ENCODE assay signal across 12 mouse cellular contexts in the genomic region with DNA sequence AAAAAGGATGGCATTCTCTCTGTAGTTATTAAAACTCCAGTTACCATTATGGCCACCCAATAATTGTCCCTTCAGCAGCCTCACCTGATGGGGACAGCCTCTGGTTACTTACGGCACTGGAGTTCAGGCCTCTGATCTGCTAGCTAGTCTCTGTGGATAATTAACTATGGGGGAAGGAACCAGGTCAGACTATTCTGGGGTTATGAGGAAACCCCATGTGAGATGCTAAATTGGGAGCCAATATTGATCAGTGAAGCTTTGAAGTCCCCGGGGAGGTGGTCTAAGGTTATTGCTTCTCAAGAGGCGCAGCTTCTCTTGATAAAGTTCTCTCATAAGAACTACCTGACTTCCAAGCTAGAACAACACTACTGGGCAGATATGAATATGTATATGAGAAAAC. TPM values are rescaled to one million over a fixed set of nuclear protein-coding genes. Genes with fewer than 3 reads are reported as not detected.
DNase-seq lines count a peak whose midpoint lies in the region; ATAC-seq lines count a peak whose summit lies in the region.
"Had no signal": no experiment of that assay in that cellular context is flagged by ENCODE, and none has a peak within 500 bp of the region (broad histone marks: within the 10 kb centered on the region; RNA-seq: fewer than 3 reads in every experiment).

No protein-coding gene starts in this region.

- no peaks in the 10 kb centered on the region for H3K36me3 ChIP-seq in heart, embryonic 11.5 days (ENCODE audit: control insufficient read depth, insufficient read depth, low read length)
- H3K36me3 ChIP-seq in kidney, embryonic 15.5 days: peaks cover 11% of the 10 kb centered on the region
- H3K36me3 ChIP-seq in liver, embryonic 13.5 days: peaks cover 10% of the 10 kb centered on the region

- ATAC-seq in heart, embryonic 11.5 days (replicated peaks; ENCODE audit: insufficient number of reproducible peaks, low FRiP score, low TSS enrichment): no peak
- no peak for ATAC-seq in kidney, embryonic 15.5 days (replicated peaks; ENCODE audit: low FRiP score)
- no peak for ATAC-seq in liver, embryonic 13.5 days (ENCODE audit: low read depth)

- H3K4me3 ChIP-seq in heart, embryonic 11.5 days (ENCODE audit: low read depth, low read length): no peak overlapping the region
- H3K4me3 ChIP-seq in kidney, embryonic 15.5 days (replicated peaks): 0 out of 2 replicates have a peak overlapping the region, but pooled peaks have one; percentile 72
- H3K4me3 ChIP-seq in brown adipose tissue, adult 24 weeks (ENCODE audit: insufficient read depth, low read depth, low read length): no peak overlapping the region
- H3K4me3 ChIP-seq in liver, embryonic 13.5 days (replicated peaks): peak overlapping the region; percentile 90

- H3K9me3 ChIP-seq in heart, embryonic 11.5 days (replicated peaks; ENCODE audit: control insufficient read depth, low read length): no peaks in the 10 kb centered on the region
- H3K9me3 ChIP-seq in kidney, embryonic 15.5 days (replicated peaks): no peaks in the 10 kb centered on the region
- no peaks in the 10 kb centered on the region for H3K9me3 ChIP-seq in liver, embryonic 13.5 days (replicated peaks)
- H3K9me3 ChIP-seq: embryonic facial prominence, embryonic 13.5 days; forebrain, embryonic 12.5 days had no signal

- WGBS in heart, embryonic 11.5 days (ENCODE audit: insufficient replicate concordance): 84% methylated on average over 3 of the region's 3 CpGs
- 79% methylated on average over 3 of the region's 3 CpGs for WGBS in kidney, embryonic 15.5 days
- WGBS in liver, embryonic 13.5 days (ENCODE audit: insufficient replicate concordance): 63% methylated on average over 3 of the region's 3 CpGs

- peak overlapping the region; percentile 63 for H3K4me2 ChIP-seq in heart, embryonic 11.5 days
- no peak overlapping the region for H3K4me2 ChIP-seq in kidney, embryonic 15.5 days
- H3K4me2 ChIP-seq in liver, embryonic 13.5 days: peak overlapping the region; percentile 87

- no peaks in the 10 kb centered on the region for H3K27me3 ChIP-seq in heart, embryonic 11.5 days (ENCODE audit: control insufficient read depth, insufficient read depth, low read length)
- H3K27me3 ChIP-seq in kidney, embryonic 15.5 days: no peaks in the 10 kb centered on the region
- no peaks in the 10 kb centered on the region for H3K27me3 ChIP-seq in liver, embryonic 13.5 days
- H3K27me3 ChIP-seq: embryonic facial prominence, embryonic 13.5 days; forebrain, embryonic 12.5 days had no signal

- H3K9ac ChIP-seq in heart, embryonic 11.5 days (ENCODE audit: low read depth, low read length): no peak overlapping the region
- H3K9ac ChIP-seq in kidney, embryonic 15.5 days: no peak overlapping the region
- peak overlapping the region; percentile 75 for H3K9ac ChIP-seq in liver, embryonic 13.5 days

- peak overlapping the region; percentile 96 for H3K27ac ChIP-seq in heart, embryonic 11.5 days (ENCODE audit: low read depth, low read length)
- H3K27ac ChIP-seq in kidney, embryonic 15.5 days: no peak overlapping the region
- peak overlapping the region; percentile 99 for H3K27ac ChIP-seq in brown adipose tissue, adult 24 weeks (replicated peaks; ENCODE audit: low read depth, low read length)
- H3K27ac ChIP-seq in liver, embryonic 13.5 days: peak overlapping the region; percentile 98
- H3K27ac ChIP-seq: forebrain, embryonic 12.5 days had no signal

- peaks cover 30% of the 10 kb centered on the region for H3K4me1 ChIP-seq in heart, embryonic 11.5 days (ENCODE audit: control insufficient read depth, insufficient read depth, low read length)
- peaks cover 35% of the 10 kb centered on the region for H3K4me1 ChIP-seq in kidney, embryonic 15.5 days
- no peaks in the 10 kb centered on the region for H3K4me1 ChIP-seq in brown adipose tissue, adult 24 weeks (ENCODE audit: control insufficient read depth, insufficient read depth, insufficient read length, low read length)
- peaks cover 75% of the 10 kb centered on the region for H3K4me1 ChIP-seq in liver, embryonic 13.5 days (replicated peaks)

- no peak for DNase-seq in heart, postnatal 4 days
- no peak for DNase-seq in kidney, postnatal 14 days
- no peak for DNase-seq in liver, embryonic 13.5 days
- DNase-seq in cerebellum, postnatal 4 days (ENCODE audit: low spot score in 2 of 2): no peak
- DNase-seq in spleen, postnatal 36 days (ENCODE audit: low spot score in 2 of 2): no peak

RNA-seq across cellular contexts. Expression of a gene that starts 1.3 kb away (rescaled TPM):
- polyA plus RNA-seq in heart, embryonic 11.5 days (2014; fragmentation: Nextera tagmentation; extraction: Ambion mirVana): 424 and 466 TPM in 2 replicates
- total RNA-seq in heart, postnatal 4 days (2021): 100 to 1,000 TPM; 819 to 825 TPM
- polyA plus RNA-seq in kidney, embryonic 15.5 days (2015; fragmentation: Nextera tagmentation; extraction: Ambion mirVana): 200 and 214 TPM in 2 replicates
- polyA plus RNA-seq in brown adipose tissue, adult 24 weeks (2012; ENCODE audit: insufficient read depth, insufficient read length, missing spikeins): 1,610 and 1,861 TPM in 2 replicates
- polyA plus RNA-seq in liver, embryonic 13.5 days (2015; fragmentation: Nextera tagmentation; extraction: Ambion mirVana): 149 and 170 TPM in 2 replicates

RNA-seq across cellular contexts. Expression of a gene that starts 13.9 kb away (rescaled TPM):
- polyA plus RNA-seq in heart, embryonic 11.5 days (2014; fragmentation: Nextera tagmentation; extraction: Ambion mirVana): 206 and 224 TPM in 2 replicates
- 100 to 1,000 TPM in 1 of 2 experiments, 10 to 100 TPM in 1; 92.1 to 100 TPM for total RNA-seq in heart, postnatal 4 days (2021)
- 331 and 361 TPM in 2 replicates for polyA plus RNA-seq in kidney, embryonic 15.5 days (2015; fragmentation: Nextera tagmentation; extraction: Ambion mirVana)
- polyA plus RNA-seq in brown adipose tissue, adult 24 weeks (2012; ENCODE audit: insufficient read depth, insufficient read length, missing spikeins): 115 and 131 TPM in 2 replicates
- polyA plus RNA-seq in liver, embryonic 13.5 days (2015; fragmentation: Nextera tagmentation; extraction: Ambion mirVana): 99.7 and 105 TPM in 2 replicates

RNA-seq across cellular contexts. Expression of a gene that starts 32.6 kb away (rescaled TPM):
- 12.6 and 14.0 TPM in 2 replicates for polyA plus RNA-seq in heart, embryonic 11.5 days (2014; fragmentation: Nextera tagmentation; extraction: Ambion mirVana)
- total RNA-seq in heart, postnatal 4 days (2021): 10 to 100 TPM; 82.0 to 85.7 TPM
- polyA plus RNA-seq in kidney, embryonic 15.5 days (2015; fragmentation: Nextera tagmentation; extraction: Ambion mirVana): 13.7 TPM in 2 replicates
- polyA plus RNA-seq in brown adipose tissue, adult 24 weeks (2012; ENCODE audit: insufficient read depth, insufficient read length, missing spikeins): 122 and 173 TPM in 2 replicates
- polyA plus RNA-seq in liver, embryonic 13.5 days (2015; fragmentation: Nextera tagmentation; extraction: Ambion mirVana): 4.6 and 4.8 TPM in 2 replicates

RNA-seq across cellular contexts. Expression of a gene that starts 33.1 kb away (rescaled TPM):
- polyA plus RNA-seq in heart, embryonic 11.5 days (2014; fragmentation: Nextera tagmentation; extraction: Ambion mirVana): 25.9 and 27.7 TPM in 2 replicates
- 10 to 100 TPM; 17.6 to 18.1 TPM for total RNA-seq in heart, postnatal 4 days (2021)
- polyA plus RNA-seq in kidney, embryonic 15.5 days (2015; fragmentation: Nextera tagmentation; extraction: Ambion mirVana): 38.4 and 41.7 TPM in 2 replicates
- 5.9 and 8.9 TPM in 2 replicates for polyA plus RNA-seq in brown adipose tissue, adult 24 weeks (2012; ENCODE audit: insufficient read depth, insufficient read length, missing spikeins)
- polyA plus RNA-seq in liver, embryonic 13.5 days (2015; fragmentation: Nextera tagmentation; extraction: Ambion mirVana): 11.8 and 14.4 TPM in 2 replicates

RNA-seq across cellular contexts. Expression of a gene that starts 37.6 kb away (rescaled TPM):
- 0.86 and 0.89 TPM in 2 replicates for polyA plus RNA-seq in heart, embryonic 11.5 days (2014; fragmentation: Nextera tagmentation; extraction: Ambion mirVana)
- total RNA-seq in heart, postnatal 4 days (2021): 1 to 10 TPM; 1.5 to 2.2 TPM
- polyA plus RNA-seq in kidney, embryonic 15.5 days (2015; fragmentation: Nextera tagmentation; extraction: Ambion mirVana): 0.21 and 0.40 TPM in 2 replicates
- polyA plus RNA-seq in brown adipose tissue, adult 24 weeks (2012; ENCODE audit: insufficient read depth, insufficient read length, missing spikeins): not detected in 2 replicates
- polyA plus RNA-seq in liver, embryonic 13.5 days (2015; fragmentation: Nextera tagmentation; extraction: Ambion mirVana): 0.10 TPM in 1 of 2 replicates, not detected in the other
- total RNA-seq: adrenal gland, postnatal 36 days had no signal
- polyA plus RNA-seq: C2C12; forebrain, embryonic 12.5 days had no signal

Comparison
In these comparisons a context has a peak if more than half of its experiments do, and no peak if none do; other contexts are left out.
1. H3K4me3 ChIP-seq: peak in kidney, embryonic 15.5 days (single experiment) and liver, embryonic 13.5 days (single experiment); none in heart, embryonic 11.5 days (single experiment) and brown adipose tissue, adult 24 weeks (single experiment).